Mouse (Mus musculus): ENCODE results near the gene Zfp367.

The Zfp367 gene

DNA sequence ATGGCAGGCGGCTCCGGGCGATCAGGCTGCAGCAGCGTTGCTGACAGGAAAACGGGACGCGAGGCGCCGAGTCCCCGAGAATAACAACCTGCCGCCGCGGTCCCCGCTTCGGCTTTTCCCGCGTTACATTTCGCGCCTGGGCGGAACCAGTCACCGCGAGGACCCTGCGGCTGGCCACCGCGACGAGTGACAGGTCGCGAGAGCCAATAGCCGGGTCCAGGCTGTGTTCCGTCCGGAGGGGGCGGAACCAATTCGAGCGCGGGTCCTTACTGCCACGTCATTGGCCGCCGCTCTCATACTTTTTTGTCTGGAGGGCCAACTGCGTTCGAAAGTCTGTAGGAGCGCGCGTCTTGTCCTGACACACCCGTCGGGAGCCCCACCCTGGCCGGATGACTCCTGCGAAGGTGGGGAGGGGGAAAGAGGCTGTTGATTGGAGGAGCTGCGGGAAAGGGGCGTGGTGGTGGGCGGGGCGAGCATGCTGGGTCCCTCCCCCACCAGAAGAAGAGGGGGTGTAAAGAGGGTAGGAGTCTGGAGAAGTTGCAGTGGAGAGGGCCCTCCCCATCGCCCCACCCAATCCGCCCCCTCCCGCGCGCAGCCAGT is at the start of gene Zfp367:
Gene Zfp367 (minus strand): TSS at position 120 of the 600 bp plus-strand sequence.
- DNase-seq (ENCODE audit: low spot score): peak; percentile 96

DNA sequence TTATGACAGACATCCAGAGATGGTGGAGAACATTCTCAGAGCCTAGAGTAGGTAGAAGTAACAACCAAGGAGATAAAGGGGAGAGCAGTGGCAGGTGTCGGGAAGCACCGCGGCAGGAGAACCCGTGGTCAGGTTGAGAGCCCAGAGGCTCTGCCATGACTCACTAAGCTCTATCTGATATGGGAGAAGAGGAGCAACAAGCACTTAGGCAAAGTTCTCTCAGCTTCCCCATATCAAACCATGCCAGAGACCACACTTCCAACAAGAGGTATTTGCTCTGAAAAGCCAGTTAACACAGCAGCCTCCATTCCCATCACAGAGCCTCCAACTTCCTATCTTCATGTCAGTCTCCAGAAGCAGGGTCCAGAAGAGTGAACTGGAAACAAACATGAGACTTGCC is 47.9 kb upstream of the Zfp367 start:
- DNase-seq (ENCODE audit: low spot score): no peak

DNA sequence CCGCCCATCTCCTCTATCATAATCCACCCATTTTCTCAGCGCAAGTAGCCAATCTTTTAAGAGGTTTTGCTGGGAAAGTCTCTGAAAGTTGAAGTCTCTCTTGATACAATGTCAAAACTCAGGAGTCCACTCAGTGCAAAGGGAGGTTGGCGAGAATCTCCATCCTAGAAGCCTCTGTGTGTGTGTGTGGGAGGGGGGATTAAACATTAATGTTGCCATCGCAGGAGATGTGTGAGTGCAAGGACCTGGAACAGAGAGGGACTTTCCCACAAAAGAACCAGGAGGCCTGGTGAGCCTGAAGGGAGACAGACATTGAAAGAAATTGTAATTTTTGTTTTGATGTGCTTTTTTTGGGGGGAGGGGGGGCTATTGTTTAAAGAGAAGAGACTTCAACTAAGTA is 45.3 kb upstream of the Zfp367 start:
- DNase-seq (ENCODE audit: low spot score): no peak

DNA sequence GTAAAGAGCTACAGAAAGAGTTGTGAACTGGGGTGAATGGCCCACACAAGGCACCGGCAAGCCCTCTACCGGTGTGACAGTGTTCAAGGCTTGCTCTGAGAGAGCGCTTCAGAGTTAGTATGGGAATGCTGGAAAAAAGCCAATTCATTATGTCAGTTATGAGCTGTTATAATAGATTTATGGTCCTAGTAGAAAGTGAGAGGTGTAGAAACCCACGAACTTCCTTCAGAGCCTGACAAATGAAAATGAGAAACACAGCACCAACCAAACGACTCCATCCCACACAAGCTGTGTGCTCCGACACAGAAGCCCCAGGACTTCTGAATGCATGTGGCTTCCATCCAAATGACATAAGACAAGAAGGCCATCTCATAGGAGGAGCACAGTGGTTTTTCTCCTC is 44.9 kb upstream of the Zfp367 start:
- DNase-seq (ENCODE audit: low spot score): no peak

DNA sequence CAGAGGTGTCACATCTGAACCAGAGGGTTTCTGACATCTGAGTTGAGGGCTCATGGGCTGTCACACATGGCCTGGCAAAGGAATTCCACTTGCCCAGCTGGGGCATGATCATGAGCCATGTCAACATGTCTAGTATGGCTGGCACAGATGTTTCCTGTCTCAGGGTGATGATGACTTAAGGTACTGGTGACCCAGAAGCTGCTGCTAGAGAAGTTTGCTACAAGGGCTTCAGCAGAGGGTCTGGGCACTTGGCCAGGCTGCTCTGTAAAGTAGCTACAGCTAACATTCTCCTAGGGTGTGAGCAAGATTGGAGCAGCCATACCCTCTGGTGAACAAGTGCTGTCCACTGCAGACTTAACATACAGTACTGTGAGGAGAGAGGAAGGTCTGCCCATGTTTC is 34.1 kb upstream of the Zfp367 start:
- DNase-seq (ENCODE audit: low spot score): no peak

DNA sequence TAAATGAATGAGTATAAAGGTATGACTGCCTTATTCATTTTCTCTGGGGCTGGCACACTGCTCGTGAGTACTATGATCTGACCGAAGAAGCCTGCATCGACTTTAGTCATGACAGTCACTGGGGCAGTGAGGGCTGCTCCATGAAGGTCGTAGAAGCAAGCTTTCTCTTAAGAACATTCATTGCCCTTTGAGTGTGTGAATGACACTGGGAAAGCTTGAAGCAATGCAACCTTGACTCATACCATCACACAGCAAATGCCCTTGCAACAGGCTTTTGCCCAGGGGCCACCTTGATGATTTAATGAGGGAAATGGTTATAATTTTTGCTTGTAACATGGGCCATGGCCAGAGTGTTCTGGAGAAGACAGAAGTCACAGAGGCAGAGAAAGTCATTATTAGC is 33.5 kb upstream of the Zfp367 start:
- no peak for DNase-seq (ENCODE audit: low spot score)

DNA sequence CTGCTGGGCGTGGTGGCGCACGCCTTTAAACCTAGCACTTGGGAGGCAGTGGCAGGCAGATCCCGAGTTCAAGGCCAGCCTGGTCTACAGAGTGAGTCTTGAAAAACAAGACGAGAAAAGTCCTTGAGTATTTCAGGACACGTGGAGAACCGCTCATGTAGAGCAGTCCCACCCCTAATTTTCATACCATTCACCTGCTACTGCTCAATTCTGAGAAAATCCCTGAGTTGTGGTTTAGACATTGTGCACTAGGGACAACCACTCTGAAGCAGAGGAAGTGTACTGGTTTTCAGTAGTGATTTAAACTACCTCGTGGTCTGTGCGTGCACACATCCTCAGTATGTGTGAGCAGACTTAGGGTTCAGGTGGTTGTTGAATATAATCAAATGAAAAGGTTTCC is 32.6 kb upstream of the Zfp367 start:
- DNase-seq (ENCODE audit: low spot score): no peak

DNA sequence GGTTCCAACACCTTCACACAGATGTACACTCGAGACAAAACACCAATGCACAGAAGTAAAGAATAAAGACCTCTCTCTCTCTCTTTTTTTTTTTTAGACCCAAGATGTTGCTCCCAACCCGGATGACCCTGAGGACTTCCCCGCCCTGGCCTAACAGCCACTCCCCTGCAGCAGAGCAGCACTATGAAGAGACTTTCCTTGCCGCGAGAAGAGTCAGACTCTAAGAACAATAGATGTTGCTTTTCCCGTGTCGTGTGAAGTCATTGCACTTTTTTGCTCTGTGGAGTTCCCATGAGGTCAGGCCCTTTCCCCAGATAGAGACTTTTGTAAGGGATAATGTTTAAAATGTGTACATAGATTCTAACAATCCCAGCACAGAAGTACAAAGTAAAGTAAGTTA is 32.2 kb upstream of the Zfp367 start:
- no peak for DNase-seq (ENCODE audit: low spot score)

DNA sequence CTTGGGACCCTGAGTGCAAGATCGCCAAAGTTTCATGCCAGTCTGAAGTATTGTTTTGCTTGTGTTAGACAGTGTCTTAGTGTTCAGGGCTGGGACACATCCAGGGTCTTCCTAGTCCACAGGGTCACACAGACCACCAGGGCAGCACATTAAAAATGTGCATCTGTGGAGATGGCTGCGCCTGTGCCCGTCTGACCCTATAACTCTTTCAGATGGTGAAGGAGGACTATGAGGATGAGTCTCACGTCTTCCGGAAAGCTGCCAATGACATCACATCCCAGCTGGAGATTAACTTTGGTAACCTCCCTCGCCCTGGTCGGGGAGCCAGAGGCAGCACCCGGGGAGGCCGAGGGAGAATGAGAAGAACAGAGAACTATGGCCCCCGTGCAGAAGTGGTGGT is 31.4 kb upstream of the Zfp367 start:
- DNase-seq (ENCODE audit: low spot score): no peak

DNA sequence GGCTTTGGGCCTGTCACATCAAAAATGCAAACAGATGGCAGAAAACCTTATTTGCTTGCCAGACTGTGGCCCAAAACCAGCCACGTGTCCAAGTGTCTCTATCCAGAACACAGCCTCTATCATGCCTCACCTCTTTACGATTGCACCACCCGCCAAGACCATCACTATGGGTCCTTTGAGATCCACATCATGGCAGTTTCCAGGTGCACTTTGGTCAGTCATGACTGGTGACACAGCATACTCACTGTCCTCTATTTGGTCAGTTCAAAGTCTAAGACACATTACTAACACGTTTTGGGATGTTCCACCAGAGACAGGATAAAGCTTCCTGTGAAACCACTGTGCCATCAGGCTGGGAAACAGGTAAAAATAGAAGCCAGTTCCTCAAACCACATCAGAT is 30.6 kb upstream of the Zfp367 start:
- DNase-seq (ENCODE audit: low spot score): no peak

DNA sequence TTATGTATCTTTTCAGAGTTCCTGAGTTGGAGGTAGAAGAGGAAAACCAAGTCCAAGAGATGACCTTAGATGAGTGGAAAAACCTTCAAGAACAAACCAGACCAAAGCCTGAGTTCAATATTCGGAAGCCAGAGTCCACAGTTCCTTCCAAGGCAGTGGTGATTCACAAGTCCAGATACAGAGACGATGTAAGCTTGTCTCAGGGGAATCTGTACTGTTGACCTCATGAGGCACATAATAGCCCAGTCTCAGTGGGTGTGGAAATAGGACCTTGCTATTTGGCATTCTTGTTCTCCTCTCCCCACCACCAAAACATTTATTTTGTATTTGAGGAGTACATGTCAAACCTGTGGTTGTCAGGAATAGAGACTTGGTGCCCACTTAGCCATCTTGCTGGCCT is 29.1 kb upstream of the Zfp367 start:
- DNase-seq (ENCODE audit: low spot score): no peak

DNA sequence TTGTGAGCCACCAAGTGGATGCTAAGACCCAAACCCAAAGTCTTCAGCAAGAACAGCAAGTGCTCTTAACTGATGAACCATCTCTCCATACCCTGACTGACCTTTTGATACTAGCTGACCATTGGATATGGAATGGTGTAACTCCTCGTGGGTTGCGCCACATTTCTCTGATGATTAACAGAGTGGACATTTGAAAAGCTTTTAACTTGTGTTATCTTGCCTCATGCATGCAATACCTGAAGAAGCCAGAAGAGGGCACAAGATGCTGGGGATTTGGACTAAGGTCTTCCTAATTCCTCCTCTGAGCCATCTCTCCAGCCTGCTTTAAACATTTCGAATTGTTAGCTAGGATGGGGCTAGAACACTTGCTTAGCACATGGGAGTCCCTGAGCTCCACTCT is 27.9 kb upstream of the Zfp367 start:
- peak; percentile 61 for DNase-seq (ENCODE audit: low spot score)

DNA sequence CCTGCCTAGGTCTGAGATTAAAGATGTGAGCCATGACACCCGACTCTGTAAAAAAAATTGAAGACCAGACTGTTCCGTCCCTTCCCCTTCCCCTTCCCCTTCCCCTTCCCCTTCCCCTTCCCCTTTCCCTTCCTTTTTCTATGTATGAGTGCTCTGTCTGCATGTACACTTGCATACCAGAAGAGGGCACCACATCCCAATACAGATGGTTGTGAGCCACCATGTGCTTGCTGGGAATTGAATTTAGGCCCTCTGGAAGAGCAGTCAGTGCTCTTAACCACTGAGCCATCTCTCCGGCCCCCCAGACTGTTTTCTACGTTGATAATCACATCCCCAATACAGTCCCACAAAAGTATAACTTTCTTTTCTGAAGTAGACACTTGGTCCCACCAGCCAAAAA is 27.3 kb upstream of the Zfp367 start:
- no peak for DNase-seq (ENCODE audit: low spot score)

DNA sequence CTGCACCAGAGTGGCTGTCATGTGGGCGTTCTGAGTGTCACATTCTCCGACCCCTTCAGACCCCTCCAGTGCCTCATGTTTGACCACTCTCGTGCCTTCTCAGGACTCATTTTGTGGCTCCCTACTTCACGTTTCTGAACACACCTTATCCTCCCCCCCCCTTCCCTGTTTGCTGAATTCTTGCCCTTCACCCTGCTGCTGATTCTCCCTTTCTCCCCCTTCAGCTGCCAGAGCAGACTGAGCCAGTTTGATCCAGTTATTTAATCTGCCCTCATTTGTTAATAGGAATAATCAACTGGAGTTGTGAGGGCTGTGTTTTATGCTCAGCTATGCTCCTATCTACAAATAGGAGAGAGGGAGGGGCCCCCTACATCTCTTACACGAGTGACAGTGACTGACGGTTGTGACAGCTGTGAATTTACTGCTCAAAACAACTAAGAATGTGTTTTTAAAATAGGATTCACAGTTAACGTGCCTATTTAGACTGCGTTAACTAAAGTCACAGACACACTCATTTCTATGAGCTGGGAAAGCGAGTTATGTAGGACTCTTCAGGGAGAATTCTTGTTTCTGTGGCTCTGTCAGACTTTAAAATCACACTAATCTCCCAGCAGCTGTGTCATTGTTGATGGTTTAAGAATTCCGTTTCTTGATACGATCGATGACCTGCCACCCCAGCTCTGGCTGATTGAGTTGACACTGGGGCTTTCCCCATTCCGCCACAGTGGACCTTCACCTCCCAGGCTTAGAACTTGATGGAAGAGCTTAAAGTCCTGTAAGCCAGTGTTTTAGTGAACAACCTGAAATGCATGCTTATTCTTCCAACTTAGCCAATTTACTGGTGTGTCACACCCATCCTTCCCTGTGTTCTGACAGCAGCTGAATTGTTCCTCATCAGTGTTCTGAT is 26.0 kb upstream of the Zfp367 start:
- DNase-seq (ENCODE audit: low spot score): no peak

DNA sequence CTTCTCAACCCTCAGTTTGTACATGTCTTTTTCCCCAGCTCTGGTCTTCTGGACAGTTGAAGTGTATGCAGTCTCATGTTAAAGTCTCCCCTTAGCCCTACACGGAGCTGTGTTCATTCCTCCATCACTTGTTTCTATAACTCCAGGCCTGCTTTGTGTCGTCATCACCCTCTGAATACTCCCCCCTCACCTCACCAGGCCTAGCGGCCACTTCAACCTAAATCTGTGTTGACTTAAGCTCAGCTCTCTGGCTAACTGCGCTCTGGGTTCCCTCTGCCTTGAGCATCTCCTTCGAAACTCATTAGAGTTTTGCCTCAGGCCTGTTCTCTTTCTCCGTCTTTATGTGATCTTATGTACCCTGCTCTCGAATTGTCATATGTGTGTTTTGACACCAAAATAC is 25.0 kb upstream of the Zfp367 start:
- no peak for DNase-seq (ENCODE audit: low spot score)

DNA sequence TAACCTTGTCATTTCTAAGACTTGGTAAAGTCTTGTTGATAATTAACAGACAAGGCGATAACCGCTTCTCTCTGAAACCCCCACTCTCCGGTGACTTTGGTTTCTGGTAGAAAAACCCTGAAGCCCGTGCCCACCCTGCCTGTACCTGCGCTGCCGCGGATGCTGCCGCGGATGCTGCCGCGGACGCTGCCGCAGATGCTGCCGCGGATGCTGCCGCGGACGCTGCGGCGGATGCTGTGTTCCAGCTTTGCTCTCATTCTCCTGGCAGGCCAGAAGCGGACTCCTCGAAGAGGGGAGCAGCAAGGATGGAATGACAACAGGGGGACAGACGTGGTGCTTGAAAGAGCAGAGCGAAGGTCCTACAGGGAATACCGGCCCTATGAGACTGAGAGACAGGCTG is 16.7 kb upstream of the Zfp367 start:
- DNase-seq (ENCODE audit: low spot score): no peak

DNA sequence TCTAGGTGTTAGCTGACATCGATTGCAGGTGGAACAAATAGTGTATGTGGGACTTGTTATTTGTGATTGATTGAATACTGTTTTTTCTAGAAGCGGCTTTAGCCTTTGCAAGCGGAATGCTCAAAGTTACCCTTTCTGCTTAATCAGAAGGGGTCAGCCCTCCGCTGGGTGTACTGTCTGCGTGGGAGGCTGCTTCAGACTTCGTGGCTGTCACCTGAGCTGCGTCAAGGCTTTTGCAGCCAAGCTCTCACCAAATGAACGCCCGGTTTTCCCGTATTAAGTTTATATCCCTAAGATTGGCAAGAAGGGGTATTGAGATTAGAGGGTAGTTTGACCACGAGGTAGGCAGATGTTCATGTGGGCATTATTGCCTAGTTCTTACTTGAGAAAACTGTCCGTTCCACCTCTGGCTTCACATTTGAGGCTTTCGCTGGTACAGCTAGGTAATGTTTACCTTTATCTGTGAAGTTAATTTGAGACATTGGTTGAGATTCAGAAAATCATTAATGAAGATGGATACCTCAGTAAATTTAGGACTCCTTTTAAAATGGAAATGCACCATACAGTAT is 10.2 kb upstream of the Zfp367 start:
- DNase-seq (ENCODE audit: low spot score): no peak

DNA sequence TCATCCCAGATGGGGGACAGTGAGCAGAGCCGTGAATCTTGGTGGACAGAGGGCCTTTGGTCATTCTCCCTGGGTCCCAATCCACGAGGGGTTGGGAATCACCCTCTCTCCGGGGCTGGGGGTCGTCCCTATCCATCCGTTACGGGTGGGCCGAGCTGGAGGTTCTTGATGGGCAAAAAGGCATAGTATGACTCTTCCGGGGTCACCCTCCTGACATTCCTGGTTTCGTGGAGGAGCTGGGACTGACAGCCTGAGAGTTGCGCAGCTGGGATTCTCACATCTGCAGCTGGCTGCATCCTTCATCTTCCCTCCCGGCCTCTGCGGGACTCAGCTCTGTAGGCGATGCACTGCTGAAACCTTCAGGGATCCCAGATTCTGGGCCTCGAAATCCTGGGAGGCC is 9.6 kb upstream of the Zfp367 start:
- no peak for DNase-seq (ENCODE audit: low spot score)

DNA sequence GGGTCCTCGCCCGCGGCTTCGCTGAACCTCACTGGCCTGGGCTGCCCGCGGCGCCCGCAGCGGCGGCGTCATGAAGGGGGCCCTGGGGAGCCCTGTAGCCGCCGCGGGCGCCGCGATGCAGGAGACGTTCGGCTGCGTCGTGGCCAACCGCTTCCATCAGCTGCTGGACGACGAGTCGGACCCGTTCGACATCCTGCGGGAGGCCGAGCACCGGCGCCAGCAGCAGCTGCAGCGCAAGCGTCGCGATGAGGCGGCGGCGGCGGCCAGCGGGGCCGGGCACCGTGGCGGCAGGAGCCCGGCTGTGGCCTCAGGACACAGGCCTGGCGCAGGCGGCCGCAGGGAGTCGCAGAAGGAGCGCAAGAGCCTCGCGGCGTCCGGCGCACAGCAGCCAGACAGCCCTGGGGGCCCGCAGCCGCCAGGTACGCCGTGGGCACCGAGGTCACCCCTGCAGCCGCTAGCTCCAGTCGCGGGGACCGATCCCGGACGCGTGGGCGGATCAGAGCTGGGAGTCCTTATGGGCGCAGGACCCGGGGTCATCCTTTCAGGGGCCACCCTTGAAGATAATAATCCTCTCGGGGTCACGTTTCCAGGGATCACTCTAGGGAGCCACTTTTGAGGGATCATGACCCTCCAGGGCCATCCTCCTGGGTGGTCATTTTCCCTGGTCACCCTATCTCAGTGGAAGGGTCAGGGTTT is 9.1 kb upstream of the Zfp367 start:
- peak; percentile 55 for DNase-seq (ENCODE audit: low spot score)

DNA sequence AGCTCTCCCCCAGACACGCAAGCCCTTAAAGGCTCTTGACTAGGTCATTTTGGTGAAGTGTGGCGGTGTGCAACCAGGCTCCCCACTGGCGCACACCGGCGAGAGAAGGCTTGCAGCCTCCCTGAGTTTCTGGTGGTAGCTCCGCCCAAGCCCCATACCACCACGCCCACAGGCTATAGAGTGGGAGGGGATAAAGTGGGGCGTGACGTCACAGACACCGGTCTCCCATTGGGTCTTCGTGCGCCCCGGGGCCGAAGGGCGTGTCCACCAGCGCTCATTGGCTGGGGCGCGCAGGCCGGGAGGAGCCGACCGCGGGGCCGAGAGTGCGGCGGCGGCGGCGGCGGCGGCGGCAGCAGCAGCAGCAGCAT is 8.5 kb upstream of the Zfp367 start, which contains the start of gene Habp4:
Gene Habp4 (plus strand): TSS at position 277 of the 368 bp plus-strand sequence.
- DNase-seq (ENCODE audit: low spot score): peak; percentile 99

DNA sequence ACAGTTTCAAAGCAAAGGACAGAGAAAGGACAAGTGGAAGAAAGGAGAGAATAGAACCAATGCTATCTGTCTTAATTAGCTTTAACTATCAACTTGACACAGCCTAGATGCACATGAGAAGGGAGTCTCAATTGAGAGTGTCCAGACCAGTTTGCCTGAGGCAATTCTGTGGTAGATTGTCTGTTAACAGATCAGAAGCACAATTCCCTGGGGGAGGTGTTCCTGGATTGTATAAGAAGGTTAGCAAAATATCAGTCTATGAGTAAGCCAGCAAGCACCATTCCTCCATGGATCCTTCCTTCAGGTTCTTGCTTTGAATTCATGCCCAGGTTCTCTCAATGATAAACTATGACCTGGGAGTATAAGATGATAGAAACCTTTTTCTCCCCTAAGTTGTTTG is 4.0 kb upstream of the Zfp367 start:
- DNase-seq (ENCODE audit: low spot score): no peak

DNA sequence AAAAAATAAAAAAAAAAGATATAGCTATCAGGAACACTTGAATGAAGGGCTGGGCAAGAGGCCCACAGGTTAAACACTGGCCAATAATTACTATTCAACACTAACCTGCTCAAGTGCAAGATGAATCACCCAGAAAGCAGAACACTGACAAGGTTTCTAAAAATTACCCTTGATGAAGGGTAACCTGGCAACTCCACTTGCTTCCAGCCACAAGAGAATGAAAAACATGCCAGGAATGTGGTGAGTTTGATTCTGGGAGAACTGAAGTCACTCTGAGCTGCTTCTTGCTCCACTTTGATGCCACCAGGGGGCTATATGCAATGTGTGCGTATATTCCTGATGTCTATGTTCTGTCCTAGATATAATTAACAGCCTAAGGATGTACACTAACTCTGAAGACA is 2.2 kb upstream of the Zfp367 start:
- no peak for DNase-seq (ENCODE audit: low spot score)

DNA sequence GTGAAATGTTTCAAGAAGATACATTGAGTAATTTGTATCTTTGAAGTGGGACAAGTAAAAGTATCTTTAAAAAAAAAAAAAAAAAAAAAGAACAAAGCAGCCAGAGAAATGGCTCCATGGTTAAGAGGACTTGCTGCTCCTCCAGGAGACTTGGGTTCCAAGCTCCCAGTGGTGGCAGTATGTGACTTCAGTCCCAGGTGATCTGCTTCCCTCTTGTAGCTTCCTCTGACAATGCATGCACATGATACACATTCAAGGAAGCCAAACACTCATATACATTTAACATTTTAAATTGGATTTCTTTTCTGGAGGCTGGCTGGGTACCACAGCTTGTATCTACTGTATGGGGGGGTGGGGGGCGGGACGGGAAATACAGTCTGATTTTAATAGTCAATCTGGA is 1.6 kb upstream of the Zfp367 start:
- DNase-seq (ENCODE audit: low spot score): no peak

Measured in layer of hippocampus, adult 11-12 months (tissue).